Mouse (Mus musculus): ENCODE measurements around the gene Cabp2. TPM values are rescaled to one million over a fixed set of nuclear protein-coding genes. Genes with fewer than 3 reads are reported as not detected.
A peak's percentile ranks its signal among the peaks of the same experiment; 100 is the strongest.

Cabp2 gene
- polyA plus RNA-seq, 1 experiment from 2014 or later = not detected

DNA sequence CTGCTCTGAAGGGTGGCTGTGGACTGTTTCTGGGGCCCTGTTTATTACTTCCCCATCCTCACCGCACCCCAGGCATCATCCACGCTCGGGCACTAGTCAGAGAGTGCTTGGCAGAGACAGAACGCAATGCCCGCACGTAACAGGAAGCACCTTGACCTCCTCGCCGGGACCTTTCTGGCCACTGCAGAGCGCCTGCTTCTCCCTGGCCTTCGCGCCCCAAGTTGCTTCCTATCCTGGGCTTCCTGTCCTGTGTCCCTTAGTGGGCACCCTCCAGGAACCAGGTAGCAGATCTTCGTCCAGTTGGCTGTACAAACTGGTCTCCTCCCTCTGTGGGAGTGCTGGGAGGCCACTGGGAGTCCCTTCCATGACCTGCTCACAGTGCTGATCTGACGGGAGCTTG lies 17.0 kb downstream of the Cabp2 start:
- Histone ChIP-seq H3K27ac (0 out of 2 replicates have a peak overlapping the region, but pooled peaks have one; percentile 22), H3K4me1 (replicated peaks) (peaks cover 58% of the 10 kb centered on the region), H3K4me2 (replicated peaks) (peak overlapping the region; percentile 76), H3K9me3 (no peaks in the 10 kb centered on the region), H3K27me3 (peaks cover 11% of the 10 kb centered on the region), H3K36me3 (peaks cover 5% of the 10 kb centered on the region), H3K9ac (replicated peaks) (no peak overlapping the region), H3K4me3 (replicated peaks) (no peak overlapping the region)
- WGBS = 81% methylated on average over 13 of the region's 13 CpGs
- ATAC-seq = no peak

- no peak overlapping the region for H3K9ac ChIP-seq (replicated peaks)
- 12% methylated on average over 9 of the region's 9 CpGs for WGBS
- peak overlapping the region; percentile 76 for H3K4me2 ChIP-seq (replicated peaks)
- H3K27me3 ChIP-seq = peaks cover 11% of the 10 kb centered on the region
- no peak for ATAC-seq
- peaks cover 9% of the 10 kb centered on the region for H3K36me3 ChIP-seq
- H3K9me3 ChIP-seq = no peaks in the 10 kb centered on the region
- peak overlapping the region; percentile 22; the same call in 1 of the 2 replicates for H3K27ac ChIP-seq
- peaks cover 58% of the 10 kb centered on the region for H3K4me1 ChIP-seq (replicated peaks)
- no peak overlapping the region for H3K4me3 ChIP-seq (replicated peaks)
Observed at GRCm38 (mm10) chr19:4099056-4099455, 17.7 kb downstream of the Cabp2 start.

DNA sequence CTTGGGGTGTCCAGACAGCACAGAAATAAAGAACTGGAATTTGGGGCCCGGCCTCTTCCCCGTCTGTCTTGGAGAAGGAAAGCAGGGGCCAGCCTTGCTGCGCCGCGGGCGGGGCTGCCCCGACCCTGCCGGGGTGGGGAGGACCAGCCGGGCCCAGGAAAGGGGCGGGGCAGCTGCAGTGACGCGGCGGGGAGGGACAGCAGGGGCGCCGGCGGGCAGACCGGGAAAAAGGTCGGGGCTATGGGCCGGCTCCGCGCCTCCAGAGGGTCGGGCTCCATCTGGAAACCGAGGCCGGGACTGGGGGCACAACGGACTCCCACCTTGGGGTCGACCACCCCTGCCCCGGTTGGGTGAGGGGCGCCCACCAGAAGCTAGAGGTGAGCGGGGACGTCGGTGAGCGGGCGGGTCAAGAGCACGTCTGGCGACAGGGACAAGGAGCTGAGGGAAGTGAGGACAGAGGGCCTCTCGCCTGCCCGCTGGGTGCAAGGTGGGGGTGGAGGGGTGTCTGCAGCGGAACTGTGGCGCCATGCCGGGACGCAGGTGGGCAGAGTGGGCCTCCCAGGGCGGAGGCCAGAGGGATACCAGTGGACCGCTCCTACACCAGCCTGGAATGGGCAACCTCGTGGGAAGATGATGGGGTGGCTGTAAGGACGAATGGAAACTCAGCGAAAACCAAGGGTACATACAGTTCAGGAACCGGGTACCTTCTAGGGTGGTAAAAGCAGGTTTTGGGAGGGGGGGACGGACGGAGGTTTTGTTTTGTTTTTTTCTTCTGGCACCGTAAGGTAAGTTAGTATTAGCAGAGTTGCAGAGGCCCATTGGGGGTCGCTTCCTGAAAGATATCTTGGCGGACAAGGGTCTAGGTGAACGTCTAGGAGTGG lies 18.7 kb downstream of the Cabp2 start, which contains the start of gene Pitpnm1:
TSS of gene Pitpnm1 (plus strand) at position 162 of the 881 bp plus-strand sequence.
- H3K9ac ChIP-seq (replicated peaks) = peak within 1 kb of the TSS; percentile 77
- peaks cover 58% of the 10 kb centered on the region for H3K4me1 ChIP-seq (replicated peaks)
- H3K36me3 ChIP-seq = peaks cover 16% of the 10 kb centered on the region
- peaks cover 11% of the 10 kb centered on the region for H3K27me3 ChIP-seq
- H3K9me3 ChIP-seq = no peaks in the 10 kb centered on the region
- H3K27ac ChIP-seq = peak within 1 kb of the TSS; percentile 63
- no peak for ATAC-seq
- H3K4me2 ChIP-seq (replicated peaks) = peak within 1 kb of the TSS; percentile 76
- WGBS = 1% methylated on average over 53 of the region's 53 CpGs
- H3K4me3 ChIP-seq (replicated peaks) = peak within 1 kb of the TSS; percentile 57

DNA sequence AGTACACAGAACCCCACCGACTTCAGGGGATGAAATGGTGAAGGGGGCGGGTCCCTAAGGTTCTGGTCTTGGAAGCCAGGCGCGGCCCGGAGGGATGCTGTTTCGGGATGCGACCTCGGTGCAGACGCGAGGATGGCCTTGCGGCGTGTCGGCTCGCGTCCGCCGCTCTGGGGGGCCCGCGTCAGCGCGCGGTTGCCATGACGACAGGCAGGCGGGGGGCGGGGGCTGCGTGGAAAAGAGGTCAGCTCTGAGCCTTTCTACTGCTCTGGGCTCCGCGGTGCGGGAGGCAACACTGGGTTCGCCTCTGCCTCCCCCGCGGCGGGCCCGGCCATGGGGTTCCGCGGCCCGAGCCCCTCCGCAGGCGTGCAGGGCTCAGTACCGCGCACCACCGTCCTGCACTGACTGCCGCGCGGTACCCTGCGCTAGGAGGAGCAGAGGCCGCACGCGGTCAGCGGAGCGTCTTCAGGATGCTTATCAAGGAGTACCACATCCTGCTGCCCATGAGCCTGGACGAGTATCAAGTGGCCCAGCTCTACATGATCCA lies 19.4 kb downstream of the Cabp2 start:
- Histone ChIP-seq H3K4me2 (replicated peaks) (peak overlapping the region; percentile 76), H3K27me3 (peaks cover 11% of the 10 kb centered on the region), H3K9ac (replicated peaks) (peak overlapping the region; percentile 77), H3K4me3 (replicated peaks) (peak overlapping the region; percentile 57), H3K4me1 (replicated peaks) (peaks cover 57% of the 10 kb centered on the region), H3K36me3 (peaks cover 23% of the 10 kb centered on the region), H3K9me3 (no peaks in the 10 kb centered on the region), H3K27ac (peak overlapping the region; percentile 63)
- peak; percentile 9 for ATAC-seq
- WGBS = under 1% methylated on average over 52 of the region's 52 CpGs

DNA sequence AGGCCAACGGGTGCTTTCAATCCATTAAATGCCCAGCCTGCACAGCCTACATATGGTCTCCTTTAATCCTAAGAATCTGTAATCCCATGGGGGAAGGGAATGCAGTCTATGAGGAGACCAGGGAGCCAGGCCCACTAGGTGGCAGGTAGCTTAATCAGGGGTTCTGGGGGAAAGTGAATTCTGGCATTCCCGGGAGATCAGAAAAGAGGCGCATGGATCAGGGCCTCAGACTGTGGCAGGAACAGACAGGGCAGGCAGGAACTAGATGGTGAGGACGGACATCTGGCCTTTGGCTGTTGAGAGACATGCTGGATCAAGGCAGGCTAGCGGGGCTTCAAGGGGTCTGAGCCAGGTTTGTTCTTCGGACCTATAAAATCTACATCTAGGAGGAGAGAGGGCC lies 20.1 kb downstream of the Cabp2 start:
- peak overlapping the region; percentile 57 for H3K4me3 ChIP-seq (replicated peaks)
- peaks cover 11% of the 10 kb centered on the region for H3K27me3 ChIP-seq
- H3K36me3 ChIP-seq = peaks cover 30% of the 10 kb centered on the region
- 47% methylated on average over 6 of the region's 6 CpGs for WGBS
- H3K4me1 ChIP-seq (replicated peaks) = peaks cover 51% of the 10 kb centered on the region
- H3K27ac ChIP-seq = peak overlapping the region; percentile 63
- no peak for ATAC-seq
- peak overlapping the region; percentile 76 for H3K4me2 ChIP-seq (replicated peaks)
- peak overlapping the region; percentile 77 for H3K9ac ChIP-seq (replicated peaks)
- H3K9me3 ChIP-seq = no peaks in the 10 kb centered on the region

GRCm38 (mm10) chr19:4102049-4102448 lies 20.7 kb downstream of the Cabp2 start:
- no peak for ATAC-seq
- H3K27me3 ChIP-seq = peaks cover 11% of the 10 kb centered on the region
- H3K9me3 ChIP-seq = no peaks in the 10 kb centered on the region
- 90% methylated on average over 2 of the region's 2 CpGs for WGBS
- peak overlapping the region; percentile 77; the same call in 1 of the 2 replicates for H3K9ac ChIP-seq (replicated peaks)
- H3K4me2 ChIP-seq (replicated peaks) = peak overlapping the region; percentile 76
- H3K4me3 ChIP-seq (replicated peaks) = peak overlapping the region; percentile 57
- peaks cover 51% of the 10 kb centered on the region for H3K4me1 ChIP-seq (replicated peaks)
- H3K36me3 ChIP-seq = peaks cover 35% of the 10 kb centered on the region
- no peak overlapping the region for H3K27ac ChIP-seq

DNA sequence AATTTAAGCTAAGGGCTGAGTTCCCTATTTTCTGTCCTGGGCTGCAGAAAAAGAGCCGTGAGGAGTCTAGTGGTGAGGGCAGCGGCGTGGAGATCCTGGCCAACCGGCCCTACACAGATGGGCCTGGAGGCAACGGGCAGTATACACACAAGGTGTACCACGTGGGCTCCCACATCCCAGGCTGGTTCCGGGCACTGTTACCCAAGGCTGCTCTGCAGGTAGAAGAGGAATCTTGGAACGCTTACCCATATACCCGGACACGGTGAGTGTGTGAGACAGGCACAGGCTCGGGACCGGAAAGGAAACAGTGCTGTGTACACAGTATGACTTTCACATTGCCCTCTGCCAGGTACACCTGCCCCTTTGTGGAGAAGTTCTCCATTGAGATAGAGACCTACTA lies 21.2 kb downstream of the Cabp2 start:
- ATAC-seq = no peak
- Histone ChIP-seq H3K27ac (no peak overlapping the region), H3K9me3 (no peaks in the 10 kb centered on the region), H3K4me3 (replicated peaks) (no peak overlapping the region), H3K36me3 (peaks cover 41% of the 10 kb centered on the region), H3K4me2 (replicated peaks) (no peak overlapping the region), H3K4me1 (replicated peaks) (peaks cover 47% of the 10 kb centered on the region), H3K27me3 (peaks cover 11% of the 10 kb centered on the region), H3K9ac (replicated peaks) (no peak overlapping the region; the same call in 1 of the 2 replicates)
- WGBS = 93% methylated on average over 12 of the region's 12 CpGs

DNA sequence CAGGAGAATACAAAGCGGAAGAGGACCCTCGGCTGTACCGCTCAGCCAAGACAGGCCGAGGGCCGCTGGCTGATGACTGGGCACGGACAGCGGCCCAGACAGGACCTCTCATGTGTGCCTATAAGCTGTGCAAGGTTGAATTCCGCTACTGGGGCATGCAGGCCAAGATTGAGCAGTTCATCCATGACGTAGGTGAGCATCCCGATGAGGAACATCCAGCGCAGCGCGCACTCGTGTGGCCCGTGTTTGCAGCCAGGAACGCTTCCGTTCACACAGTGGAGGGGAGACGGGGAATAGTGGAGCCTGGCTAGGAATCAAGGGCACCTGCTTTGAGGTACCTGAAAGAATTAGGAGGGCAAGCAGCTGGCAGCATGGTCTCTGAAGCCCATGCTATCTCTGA lies 21.9 kb downstream of the Cabp2 start:
- Histone ChIP-seq H3K4me2 (replicated peaks) (no peak overlapping the region), H3K9me3 (no peaks in the 10 kb centered on the region), H3K4me3 (replicated peaks) (no peak overlapping the region), H3K9ac (replicated peaks) (no peak overlapping the region), H3K27ac (no peak overlapping the region), H3K27me3 (peaks cover 11% of the 10 kb centered on the region), H3K4me1 (replicated peaks) (peaks cover 40% of the 10 kb centered on the region), H3K36me3 (peaks cover 48% of the 10 kb centered on the region)
- ATAC-seq = no peak
- WGBS = 93% methylated on average over 18 of the region's 18 CpGs

DNA sequence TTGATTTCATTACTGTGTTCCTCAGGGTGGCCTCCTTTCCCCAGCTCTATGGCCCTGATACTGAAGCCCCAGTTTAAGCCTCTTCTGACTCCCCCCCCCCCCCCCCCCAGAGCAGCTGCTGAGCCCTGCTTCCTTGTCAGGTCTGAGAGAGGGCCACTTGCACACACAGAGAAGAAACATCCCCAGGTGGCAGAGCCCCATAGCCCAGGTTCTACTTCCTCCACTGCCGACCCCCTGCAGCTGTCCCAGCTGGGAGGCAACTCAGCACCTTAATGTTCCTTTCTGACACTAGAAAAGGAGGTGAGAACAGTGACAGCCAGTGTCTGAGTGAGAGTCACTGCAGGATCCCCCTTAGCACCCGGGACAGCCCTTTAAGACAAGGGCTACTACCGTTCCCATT lies 22.4 kb downstream of the Cabp2 start:
- H3K9ac ChIP-seq (replicated peaks) = no peak overlapping the region

DNA sequence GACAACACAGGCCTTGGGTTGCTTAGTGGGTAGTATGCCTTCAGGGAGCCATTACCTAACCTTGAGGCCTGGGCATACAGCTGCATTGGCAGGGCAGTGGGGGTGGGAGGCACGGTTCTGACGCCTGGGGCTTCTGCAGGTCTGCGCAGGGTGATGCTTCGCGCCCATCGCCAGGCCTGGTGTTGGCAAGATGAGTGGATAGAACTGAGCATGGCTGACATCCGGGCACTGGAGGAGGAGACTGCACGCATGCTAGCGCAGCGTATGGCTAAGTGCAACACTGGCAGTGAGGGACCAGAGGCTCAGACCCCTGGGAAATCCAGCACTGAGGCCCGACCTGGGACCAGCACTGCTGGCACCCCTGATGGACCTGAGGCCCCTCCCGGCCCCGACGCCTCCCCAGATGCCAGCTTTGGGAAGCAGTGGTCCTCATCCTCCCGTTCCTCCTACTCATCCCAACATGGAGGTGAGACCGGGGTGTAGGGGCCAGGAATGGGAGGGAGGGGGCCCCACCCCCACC lies 23.4 kb downstream of the Cabp2 start:
- peaks cover 11% of the 10 kb centered on the region for H3K27me3 ChIP-seq
- no peak overlapping the region for H3K4me2 ChIP-seq (replicated peaks)
- no peak overlapping the region for H3K27ac ChIP-seq
- ATAC-seq = no peak
- no peak overlapping the region for H3K9ac ChIP-seq (replicated peaks)
- peaks cover 26% of the 10 kb centered on the region for H3K4me1 ChIP-seq (replicated peaks)
- H3K36me3 ChIP-seq = peaks cover 60% of the 10 kb centered on the region
- H3K9me3 ChIP-seq = no peaks in the 10 kb centered on the region
- H3K4me3 ChIP-seq (replicated peaks) = no peak overlapping the region
- WGBS = 92% methylated on average over 16 of the region's 16 CpGs

More for the DNA sequence above, 22.4 kb downstream of the Cabp2 start:
- Histone ChIP-seq H3K4me3 (replicated peaks) (no peak overlapping the region), H3K4me2 (replicated peaks) (no peak overlapping the region), H3K9me3 (no peaks in the 10 kb centered on the region), H3K4me1 (replicated peaks) (peaks cover 35% of the 10 kb centered on the region), H3K27me3 (peaks cover 11% of the 10 kb centered on the region), H3K27ac (no peak overlapping the region), H3K36me3 (peaks cover 52% of the 10 kb centered on the region)
- no peak for ATAC-seq
- 89% methylated on average over 3 of the region's 3 CpGs for WGBS

- WGBS = 92% methylated on average over 14 of the region's 14 CpGs
- peaks cover 7% of the 10 kb centered on the region for H3K4me1 ChIP-seq (replicated peaks)
- H3K9me3 ChIP-seq = no peaks in the 10 kb centered on the region
- peaks cover 79% of the 10 kb centered on the region for H3K36me3 ChIP-seq
- H3K27me3 ChIP-seq = peaks cover 7% of the 10 kb centered on the region
- H3K4me3 ChIP-seq (replicated peaks) = no peak overlapping the region
- H3K9ac ChIP-seq (replicated peaks) = no peak overlapping the region
- ATAC-seq = no peak
- H3K4me2 ChIP-seq (replicated peaks) = no peak overlapping the region
- no peak overlapping the region for H3K27ac ChIP-seq
Observed at GRCm38 (mm10) chr19:4106654-4107053, 25.3 kb downstream of the Cabp2 start.

- Histone ChIP-seq H3K27ac (no peak overlapping the region), H3K4me2 (replicated peaks) (no peak overlapping the region), H3K36me3 (peaks cover 92% of the 10 kb centered on the region), H3K4me3 (replicated peaks) (no peak overlapping the region), H3K27me3 (no peaks in the 10 kb centered on the region), H3K4me1 (replicated peaks) (no peaks in the 10 kb centered on the region), H3K9ac (replicated peaks) (no peak overlapping the region), H3K9me3 (no peaks in the 10 kb centered on the region)
- no peak for ATAC-seq
- 87% methylated on average over 9 of the region's 9 CpGs for WGBS
Observed at GRCm38 (mm10) chr19:4108535-4108934, 27.2 kb downstream of the Cabp2 start.

Measured in midbrain, embryonic 13.5 days (tissue).